Mouse (Mus musculus): ENCODE measurements at regions not wholly inside any gene's neighbourhood (a gene's known extent, or its start where the extent isn't known, plus 50 kb on each side); places are given as distances from the start of the nearest gene placed in this dataset.
"Not testable (repeated sequence)": the region's sequence is repeated elsewhere in the genome, so short reads cannot be mapped to it uniquely, and the experiment has no call there.

GRCm38 (mm10) chr1:161657511-161657910, 130.8 kb downstream of the Fasl start:
- 65% methylated on average over 1 of the region's 1 CpGs for WGBS
- H3K4me1 ChIP-seq (replicated peaks; ENCODE audit: insufficient read depth, low read length), result no peaks in the 10 kb centered on the region
- H3K9ac ChIP-seq (ENCODE audit: low read depth, low read length), result no peak overlapping the region
- no peak overlapping the region for H3K27ac ChIP-seq
- TF ChIP-seq CTCF (IDR thresholded peaks at IDR 0.05; ENCODE audit: low read depth), result no peak
- no peaks in the 10 kb centered on the region for H3K27me3 ChIP-seq (ENCODE audit: insufficient read depth, low read length)
- H3K4me2 ChIP-seq (ENCODE audit: low read length), result no peak overlapping the region
- no peak overlapping the region for H3K4me3 ChIP-seq (replicated peaks; ENCODE audit: low read depth, low read length)
- ATAC-seq (replicated peaks; ENCODE audit: low FRiP score, low read depth), result no peak
- no peak for DNase-seq (ENCODE audit: low spot score)
- H3K9me3 ChIP-seq (replicated peaks; ENCODE audit: low read length), result no peaks in the 10 kb centered on the region
- H3K36me3 ChIP-seq (ENCODE audit: insufficient read depth, low read length), result no peaks in the 10 kb centered on the region

GRCm38 (mm10) chr1:161649387-161649786, 138.9 kb downstream of the Fasl start:
- Histone ChIP-seq H3K4me1 (replicated peaks; ENCODE audit: insufficient read depth, low read length) (no peaks in the 10 kb centered on the region), H3K9me3 (replicated peaks; ENCODE audit: low read length) (no peaks in the 10 kb centered on the region), H3K27me3 (ENCODE audit: insufficient read depth, low read length) (no peaks in the 10 kb centered on the region), H3K27ac (no peak overlapping the region), H3K36me3 (ENCODE audit: insufficient read depth, low read length) (no peaks in the 10 kb centered on the region), H3K4me3 (replicated peaks; ENCODE audit: low read depth, low read length) (no peak overlapping the region), H3K9ac (ENCODE audit: low read depth, low read length) (no peak overlapping the region), H3K4me2 (ENCODE audit: low read length) (no peak overlapping the region)
- WGBS, result 71% methylated on average over 2 of the region's 2 CpGs
- TF ChIP-seq CTCF (IDR thresholded peaks at IDR 0.05; ENCODE audit: low read depth), result peak; percentile 53; the same call in 1 of the 2 replicates
- ATAC-seq (replicated peaks; ENCODE audit: low FRiP score, low read depth), result no peak
- DNase-seq (ENCODE audit: low spot score), result peak; percentile 4

- H3K27ac ChIP-seq, result no peak overlapping the region
- ATAC-seq (replicated peaks; ENCODE audit: low FRiP score, low read depth) (no peak), DNase-seq (ENCODE audit: low spot score) (no peak)
- no peak for TF ChIP-seq CTCF (IDR thresholded peaks at IDR 0.05; ENCODE audit: low read depth)
- 77% methylated on average over 5 of the region's 5 CpGs for WGBS
- H3K9me3 ChIP-seq (replicated peaks; ENCODE audit: low read length), result no peaks in the 10 kb centered on the region
- H3K36me3 ChIP-seq (ENCODE audit: insufficient read depth, low read length), result no peaks in the 10 kb centered on the region
- H3K4me2 ChIP-seq (ENCODE audit: low read length), result no peak overlapping the region
- H3K27me3 ChIP-seq (ENCODE audit: insufficient read depth, low read length), result no peaks in the 10 kb centered on the region
- no peak overlapping the region for H3K9ac ChIP-seq (ENCODE audit: low read depth, low read length)
- no peaks in the 10 kb centered on the region for H3K4me1 ChIP-seq (replicated peaks; ENCODE audit: insufficient read depth, low read length)
- no peak overlapping the region for H3K4me3 ChIP-seq (replicated peaks; ENCODE audit: low read depth, low read length)
Measured at GRCm38 (mm10) chr1:161632098-161632497, 137.6 kb downstream of the Tnfsf18 start.

GRCm38 (mm10) chr1:161621291-161621690, 126.8 kb downstream of the Tnfsf18 start:
- TF ChIP-seq CTCF (IDR thresholded peaks at IDR 0.05; ENCODE audit: low read depth), result no peak
- H3K4me2 ChIP-seq (ENCODE audit: low read length), result no peak overlapping the region
- WGBS, result 75% methylated on average over 6 of the region's 6 CpGs
- ATAC-seq (replicated peaks; ENCODE audit: low FRiP score, low read depth) (no peak), DNase-seq (ENCODE audit: low spot score) (no peak)
- H3K27me3 ChIP-seq (ENCODE audit: insufficient read depth, low read length), result no peaks in the 10 kb centered on the region
- no peak overlapping the region for H3K27ac ChIP-seq
- no peak overlapping the region for H3K9ac ChIP-seq (ENCODE audit: low read depth, low read length)
- H3K9me3 ChIP-seq (replicated peaks; ENCODE audit: low read length), result no peaks in the 10 kb centered on the region
- H3K4me3 ChIP-seq (replicated peaks; ENCODE audit: low read depth, low read length), result no peak overlapping the region
- H3K4me1 ChIP-seq (replicated peaks; ENCODE audit: insufficient read depth, low read length), result no peaks in the 10 kb centered on the region
- no peaks in the 10 kb centered on the region for H3K36me3 ChIP-seq (ENCODE audit: insufficient read depth, low read length)

GRCm38 (mm10) chr1:161614091-161614490, 119.6 kb downstream of the Tnfsf18 start:
- not testable (repeated sequence) for H3K9me3 ChIP-seq (replicated peaks; ENCODE audit: low read length); H3K9ac ChIP-seq (ENCODE audit: low read depth, low read length); H3K4me2 ChIP-seq (ENCODE audit: low read length); H3K36me3 ChIP-seq (ENCODE audit: insufficient read depth, low read length); ATAC-seq (replicated peaks; ENCODE audit: low FRiP score, low read depth); H3K4me1 ChIP-seq (replicated peaks; ENCODE audit: insufficient read depth, low read length); DNase-seq (ENCODE audit: low spot score); H3K27me3 ChIP-seq (ENCODE audit: insufficient read depth, low read length); H3K4me3 ChIP-seq (replicated peaks; ENCODE audit: low read depth, low read length); H3K27ac ChIP-seq
- WGBS, result 84% methylated on average over 7 of the region's 7 CpGs

GRCm38 (mm10) chr1:161613658-161614057, 119.2 kb downstream of the Tnfsf18 start:
- not testable (repeated sequence) for H3K27ac ChIP-seq; DNase-seq (ENCODE audit: low spot score); H3K27me3 ChIP-seq (ENCODE audit: insufficient read depth, low read length); H3K9me3 ChIP-seq (replicated peaks; ENCODE audit: low read length); ATAC-seq (replicated peaks; ENCODE audit: low FRiP score, low read depth); H3K9ac ChIP-seq (ENCODE audit: low read depth, low read length); H3K4me3 ChIP-seq (replicated peaks; ENCODE audit: low read depth, low read length); H3K4me1 ChIP-seq (replicated peaks; ENCODE audit: insufficient read depth, low read length); H3K36me3 ChIP-seq (ENCODE audit: insufficient read depth, low read length); H3K4me2 ChIP-seq (ENCODE audit: low read length)
- 95% methylated on average over 10 of the region's 10 CpGs for WGBS

- Histone ChIP-seq H3K27me3 (ENCODE audit: insufficient read depth, low read length) (no peaks in the 10 kb centered on the region), H3K9me3 (replicated peaks; ENCODE audit: low read length) (no peaks in the 10 kb centered on the region), H3K4me1 (replicated peaks; ENCODE audit: insufficient read depth, low read length) (no peaks in the 10 kb centered on the region), H3K4me3 (replicated peaks; ENCODE audit: low read depth, low read length) (no peak overlapping the region), H3K27ac (no peak overlapping the region), H3K36me3 (ENCODE audit: insufficient read depth, low read length) (no peaks in the 10 kb centered on the region), H3K4me2 (ENCODE audit: low read length) (no peak overlapping the region), H3K9ac (ENCODE audit: low read depth, low read length) (no peak overlapping the region)
- no peak for ATAC-seq (replicated peaks; ENCODE audit: low FRiP score, low read depth)
- DNase-seq (ENCODE audit: low spot score), result no peak
- no peak for TF ChIP-seq CTCF (IDR thresholded peaks at IDR 0.05; ENCODE audit: low read depth)
- WGBS, result 84% methylated on average over 4 of the region's 4 CpGs
Measured at GRCm38 (mm10) chr1:161607446-161607845, 113.0 kb downstream of the Tnfsf18 start.

All from kidney, postnatal 0 days (tissue).